Mouse (Mus musculus): Measurements from ENCODE around the gene Akna.

- TF ChIP-seq CTCF (IDR thresholded peaks at IDR 0.05; ENCODE audit: control insufficient read depth, insufficient read depth, insufficient replicate concordance, low read depth, low read length), result no peak
- TF ChIP-seq POLR2A (IDR thresholded peaks at IDR 0.05; ENCODE audit: control insufficient read depth, low read depth, low read length), result no peak
Observed at GRCm38 (mm10) chr4:63384262-63384661, 18.9 kb downstream of the Akna start.
